25 mouse cellular contexts compared by ENCODE assay signal in the genomic region with DNA sequence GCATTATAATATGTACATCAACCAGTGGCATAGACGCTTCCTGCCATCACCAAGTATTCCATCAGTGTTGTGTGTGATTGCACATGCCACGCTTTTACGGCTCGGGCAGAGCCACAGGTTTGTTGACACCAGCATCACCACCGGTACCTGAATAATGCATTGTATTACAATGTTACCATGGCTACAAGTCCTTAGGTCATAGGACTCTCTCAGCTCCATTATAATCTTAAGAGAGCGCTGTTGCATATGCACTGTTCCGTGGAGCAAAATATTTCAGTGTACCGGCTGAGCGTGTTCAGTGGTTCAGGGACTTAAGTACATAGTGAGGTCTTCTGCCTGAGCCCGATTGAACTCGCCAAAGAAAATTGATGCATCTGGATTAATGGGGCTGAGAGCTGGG.
"Had no signal": no experiment of that assay in that cellular context is flagged by ENCODE, and none has a peak within 500 bp of the region (broad histone marks: within the 10 kb centered on the region; RNA-seq: fewer than 3 reads in every experiment).

No protein-coding gene starts in this region.

- H3K27me3 ChIP-seq: heart, embryonic 13.5 days; heart, embryonic 15.5 days; hindbrain, embryonic 15.5 days; kidney, embryonic 15.5 days; limb, embryonic 13.5 days; limb, embryonic 15.5 days had no signal

- H3K27ac ChIP-seq: heart, adult 2 months; heart, embryonic 13.5 days; heart, embryonic 15.5 days; hindbrain, embryonic 13.5 days; hindbrain, embryonic 15.5 days; hindbrain, postnatal 0 days; kidney, embryonic 15.5 days; kidney, postnatal 0 days; limb, embryonic 13.5 days; limb, embryonic 15.5 days had no signal

- H3K4me1 ChIP-seq: heart, embryonic 13.5 days; heart, embryonic 15.5 days; kidney, embryonic 15.5 days; limb, embryonic 15.5 days had no signal

- H3K36me3 ChIP-seq: heart, embryonic 13.5 days; heart, embryonic 15.5 days; hindbrain, embryonic 13.5 days; hindbrain, embryonic 15.5 days; kidney, embryonic 15.5 days; limb, embryonic 13.5 days; limb, embryonic 15.5 days had no signal

- DNase-seq: gastrocnemius, postnatal 14 days; gastrocnemius, postnatal 36 days; heart, adult 11 months; heart, adult 2 months; heart, postnatal 14 days; heart, postnatal 36 days; kidney, adult 11 months; kidney, adult 2 months; kidney, adult 9 months; kidney, postnatal 14 days; kidney, postnatal 36 days; layer of hippocampus, adult 9-11 months; layer of hippocampus, postnatal 36 days; left cerebral cortex, postnatal 4 days had no signal

- H3K9ac ChIP-seq: heart, embryonic 13.5 days; heart, embryonic 15.5 days; hindbrain, embryonic 13.5 days; hindbrain, embryonic 15.5 days; kidney, embryonic 15.5 days; limb, embryonic 13.5 days; limb, embryonic 15.5 days had no signal

- ATAC-seq: hindbrain, postnatal 0 days; intestine, embryonic 16.5 days had no signal

- H3K9me3 ChIP-seq: heart, embryonic 13.5 days; heart, embryonic 15.5 days; hindbrain, embryonic 13.5 days; hindbrain, embryonic 15.5 days; kidney, embryonic 15.5 days; limb, embryonic 13.5 days; limb, embryonic 15.5 days had no signal

- H3K4me2 ChIP-seq: heart, embryonic 11.5 days; heart, embryonic 13.5 days; heart, embryonic 15.5 days; hindbrain, embryonic 13.5 days; hindbrain, embryonic 15.5 days; kidney, embryonic 15.5 days; limb, embryonic 13.5 days; limb, embryonic 15.5 days had no signal

- H3K4me3 ChIP-seq: heart, adult 2 months; heart, embryonic 13.5 days; heart, embryonic 15.5 days; hindbrain, embryonic 13.5 days; hindbrain, embryonic 15.5 days; kidney, embryonic 15.5 days; limb, embryonic 13.5 days; limb, embryonic 15.5 days had no signal
